Mouse (Mus musculus): Measurements from ENCODE around the gene Tax1bp1.

Gene Tax1bp1

DNA sequence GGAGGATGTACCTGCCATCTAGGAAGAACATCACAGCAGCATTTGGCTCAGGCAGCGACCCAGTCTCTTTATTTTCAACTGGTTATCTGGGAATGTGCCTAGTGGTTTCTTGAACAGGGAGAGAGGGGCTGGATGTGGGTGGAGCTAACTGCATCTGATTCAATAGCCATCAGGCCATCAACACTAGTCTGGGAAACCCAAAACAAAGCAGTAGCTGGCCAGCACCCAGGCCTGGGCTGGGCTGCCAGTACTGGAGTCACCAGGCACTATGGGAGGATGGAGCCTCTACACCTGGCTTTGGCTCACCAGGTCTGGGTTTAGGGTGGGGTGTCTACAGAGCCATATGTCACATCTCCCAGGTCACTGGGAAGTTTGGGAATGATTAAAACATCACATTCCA, 83.2 kb downstream of the Tax1bp1 start:
- DNase-seq (ENCODE audit: low read depth) = peak; percentile 33

DNA sequence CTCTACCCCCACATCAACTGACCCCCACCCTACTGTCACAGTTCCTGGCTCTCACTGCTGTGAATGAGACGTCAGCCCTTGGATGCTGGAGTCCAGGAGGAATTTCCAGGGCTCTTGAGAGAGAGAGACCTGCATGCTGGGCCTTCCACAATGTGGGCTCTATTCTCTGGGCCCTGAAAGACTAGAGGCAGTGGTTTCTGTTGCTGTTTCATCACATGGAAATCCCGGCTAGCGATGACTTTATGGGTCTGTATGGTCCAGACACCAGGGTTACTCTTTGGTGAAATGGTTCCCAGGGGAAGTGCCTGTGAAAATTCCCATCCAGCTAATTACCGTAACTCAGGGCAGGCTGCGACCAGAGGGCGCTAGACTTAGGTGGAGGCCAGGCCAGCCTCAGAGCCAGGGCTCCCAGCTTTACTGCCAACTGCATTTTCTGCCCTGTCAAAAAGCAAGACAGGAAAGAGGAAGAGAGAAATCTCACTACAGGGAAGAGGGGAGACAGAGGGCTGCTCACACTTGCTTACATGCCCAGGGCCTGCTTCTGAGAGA, 83.8 kb downstream of the Tax1bp1 start:
- DNase-seq (ENCODE audit: low read depth) = peak; percentile 28

DNA sequence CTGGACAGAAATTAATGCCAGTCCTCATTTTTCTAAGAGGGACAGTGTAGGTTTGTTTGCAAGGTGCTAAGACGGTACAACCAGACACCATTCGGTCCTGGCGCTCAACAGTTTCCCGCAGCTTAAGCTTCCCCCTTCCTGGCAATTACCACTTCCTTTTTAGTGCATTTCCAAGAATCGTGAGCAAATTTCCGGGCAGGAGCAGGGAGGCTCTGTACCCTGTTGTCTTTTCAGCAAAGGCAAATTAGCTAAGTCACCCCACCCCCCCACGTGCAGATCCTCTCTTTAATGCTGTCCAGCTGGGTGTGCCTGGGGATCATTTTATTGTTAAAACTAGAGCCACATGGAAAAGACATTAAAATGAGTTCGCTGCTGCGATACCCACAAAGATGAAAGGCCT, 88.7 kb downstream of the Tax1bp1 start:
- DNase-seq (ENCODE audit: low read depth) = no peak

DNA sequence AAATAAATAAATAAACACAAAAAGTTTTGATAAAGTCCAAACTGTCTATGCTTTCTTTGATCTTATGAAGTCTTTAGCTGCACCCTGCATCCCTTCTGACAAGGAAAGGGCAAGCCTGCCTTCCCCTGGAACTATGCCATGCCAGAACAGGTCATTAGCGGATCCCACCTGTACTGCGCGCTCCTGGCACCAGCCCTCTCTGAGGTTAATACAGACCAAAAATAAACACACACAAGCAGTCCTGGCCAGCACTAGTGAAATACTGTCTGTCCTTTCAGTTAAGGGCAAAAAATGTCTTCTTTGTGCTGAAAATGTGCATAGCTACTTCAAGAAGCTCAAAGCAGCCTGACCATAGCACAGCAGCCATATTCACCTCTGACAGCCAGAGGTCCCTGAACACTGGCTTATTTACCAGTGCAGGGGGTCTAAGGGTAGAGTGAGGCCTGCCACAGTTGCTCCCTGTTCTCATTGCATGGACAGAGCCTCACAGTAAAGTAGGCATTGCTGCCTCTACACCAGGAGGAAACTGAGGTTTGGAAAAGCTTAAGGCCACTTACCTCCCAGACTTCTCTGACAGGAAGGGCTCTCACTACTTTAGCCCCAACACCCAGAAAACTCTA, 91.8 kb downstream of the Tax1bp1 start:
- DNase-seq (ENCODE audit: low read depth) = no peak

Measured in NIH3T3 (cell line).